Mouse (Mus musculus) layer of hippocampus, adult 11-12 months (tissue): ENCODE measurements at regions not wholly inside any gene's neighbourhood (a gene's known extent, or its start where the extent isn't known, plus 50 kb on each side); places are given as distances from the start of the nearest gene placed in this dataset.
"Not testable (repeated sequence)": the region's sequence is repeated elsewhere in the genome, so short reads cannot be mapped to it uniquely, and the experiment has no call there.

ENCODE experiments used
- DNase-seq: peaks from one replicate; pipeline ENCODE4 v3.0.0; 2022; ENCODE audit warnings: low spot score

DNA sequence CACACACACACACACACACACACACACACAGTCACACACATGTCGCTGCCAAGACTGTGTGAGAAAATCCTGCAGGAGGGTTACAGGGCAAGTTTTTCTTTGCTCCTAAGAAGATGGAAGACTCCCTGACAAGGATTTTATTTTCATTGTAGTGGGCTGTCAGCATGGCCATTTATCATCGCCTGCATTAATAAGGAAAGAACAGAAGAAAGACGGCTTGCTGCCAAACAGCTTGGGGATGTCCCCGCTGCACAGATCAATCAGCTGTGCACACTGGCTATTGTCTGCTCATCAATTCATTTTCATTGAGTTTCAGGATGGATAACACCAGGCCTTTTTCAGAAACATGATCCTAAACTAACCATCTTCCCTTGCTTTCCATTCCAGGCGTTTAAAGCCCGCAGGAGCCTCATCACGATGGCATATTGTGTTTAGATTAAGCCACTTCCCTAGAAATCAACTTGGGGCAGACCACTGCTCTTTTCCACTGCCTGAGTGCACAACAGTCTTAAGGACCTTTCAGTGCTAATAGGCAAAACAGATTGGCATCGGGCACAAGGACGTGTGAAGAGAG is 213.1 kb upstream of the Crbn start:
- DNase-seq: no peak

DNA sequence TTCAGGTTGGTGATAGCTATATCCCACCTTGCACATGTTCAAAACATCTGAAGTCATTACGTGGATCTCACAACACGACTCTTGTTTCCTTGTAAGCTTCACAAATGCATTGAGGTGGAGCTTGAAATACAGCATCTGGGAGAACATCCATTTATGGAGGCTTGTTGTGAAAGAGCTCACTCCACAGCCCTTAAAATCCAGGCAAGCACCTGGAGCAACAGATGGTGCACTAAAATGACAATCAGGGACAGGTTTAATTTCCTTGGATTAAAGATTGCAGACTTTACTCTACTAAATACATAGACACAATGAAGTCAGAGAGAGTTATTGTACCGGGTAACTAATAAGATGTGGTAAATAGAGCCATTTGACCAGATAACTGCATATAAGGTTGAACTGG is 219.2 kb upstream of the Crbn start:
- peak; percentile 9 for DNase-seq

DNA sequence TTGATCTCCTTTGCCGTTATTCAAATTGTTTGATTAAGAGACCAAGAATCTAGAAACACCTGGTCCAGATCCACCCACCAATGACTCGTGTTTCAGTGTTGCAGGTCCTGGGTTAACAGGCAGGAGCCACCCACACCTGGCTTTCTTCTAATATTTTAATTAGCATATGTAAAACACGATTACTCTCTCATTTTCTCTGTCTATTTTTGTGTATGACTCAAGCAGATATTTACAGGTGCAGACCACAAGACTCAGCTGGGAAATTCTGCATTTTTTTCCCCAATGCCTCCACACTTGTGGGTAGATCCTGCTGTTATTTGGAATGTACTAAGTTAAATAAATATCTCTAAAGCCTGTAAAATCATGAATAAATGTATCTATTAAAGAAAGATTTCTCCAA is 245.3 kb upstream of the Crbn start:
- DNase-seq: peak; percentile 10

DNA sequence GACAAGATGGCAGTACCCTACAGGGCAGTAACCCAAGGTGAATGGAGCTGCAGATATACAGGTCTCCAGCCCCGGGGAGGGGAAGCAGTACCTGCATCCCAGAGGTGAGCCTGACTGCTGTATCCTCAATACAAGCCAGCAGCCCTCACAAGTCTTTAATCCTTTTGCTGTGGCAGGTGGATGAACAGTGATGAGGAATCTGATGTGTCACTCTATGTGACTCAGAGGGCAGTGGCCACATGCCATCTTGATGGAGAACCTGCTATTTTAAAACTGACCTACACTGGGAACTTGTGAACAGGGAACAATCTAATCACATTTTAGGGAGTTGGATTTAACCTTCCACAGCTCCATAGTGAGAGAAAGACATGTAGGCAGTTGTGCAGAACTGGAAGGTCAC is 251.7 kb upstream of the Crbn start:
- DNase-seq: no peak

DNA sequence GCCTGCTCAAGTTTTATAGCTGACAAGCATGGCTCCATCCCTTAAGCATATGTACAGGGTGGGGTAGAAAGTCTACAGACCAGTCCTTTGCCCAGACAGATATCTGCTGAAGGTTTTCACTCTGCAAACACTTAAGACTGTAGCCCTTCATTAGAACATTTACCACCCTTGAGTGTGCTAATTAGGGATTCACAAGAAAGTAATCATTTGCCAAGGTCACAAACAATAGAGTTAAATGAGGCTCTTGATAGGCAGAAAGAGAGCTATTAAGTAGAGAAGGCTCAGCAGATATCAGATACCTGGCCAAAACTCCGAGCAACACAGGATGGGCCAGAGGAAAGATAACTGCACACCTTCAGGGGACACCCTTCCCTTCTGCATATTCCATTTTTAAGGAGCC is 252.3 kb upstream of the Crbn start:
- DNase-seq: no peak

DNA sequence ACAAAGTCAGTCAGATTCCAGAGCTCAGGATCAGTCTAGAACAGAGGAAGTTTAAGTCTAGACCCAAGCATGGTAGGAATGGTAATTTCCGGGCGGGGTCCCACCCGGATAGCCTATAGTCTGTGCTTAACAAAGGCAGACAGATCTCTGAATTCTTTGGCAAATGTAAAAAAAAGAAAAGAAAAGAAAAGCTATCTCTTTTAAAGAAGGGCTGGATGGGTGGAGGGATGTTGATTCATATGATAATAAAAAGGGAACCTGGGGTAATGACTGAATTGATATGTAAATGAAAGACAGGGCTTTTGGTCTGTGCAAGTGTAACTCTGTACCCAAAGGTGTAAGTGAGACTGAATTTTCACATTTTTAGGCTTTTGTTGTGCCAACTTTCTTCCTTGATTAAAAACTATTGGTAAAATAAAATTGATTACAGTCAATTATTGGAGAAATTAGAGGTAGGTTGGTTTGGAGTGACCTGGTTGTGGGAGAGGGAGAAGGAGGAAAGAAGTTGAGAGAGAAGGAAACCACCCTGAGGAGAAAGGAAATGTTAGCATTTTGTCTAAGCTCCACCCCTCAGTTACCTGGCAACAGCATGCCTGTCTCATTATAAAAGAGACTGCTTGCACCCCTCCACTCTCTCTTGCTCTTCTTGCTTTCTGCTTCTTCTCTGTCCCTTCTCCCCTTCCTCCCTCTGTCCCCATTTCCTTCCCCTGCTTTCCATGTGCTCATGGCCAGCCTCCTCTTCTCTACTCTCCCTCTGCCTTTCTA is 259.3 kb upstream of the Crbn start:
- DNase-seq: no peak

DNA sequence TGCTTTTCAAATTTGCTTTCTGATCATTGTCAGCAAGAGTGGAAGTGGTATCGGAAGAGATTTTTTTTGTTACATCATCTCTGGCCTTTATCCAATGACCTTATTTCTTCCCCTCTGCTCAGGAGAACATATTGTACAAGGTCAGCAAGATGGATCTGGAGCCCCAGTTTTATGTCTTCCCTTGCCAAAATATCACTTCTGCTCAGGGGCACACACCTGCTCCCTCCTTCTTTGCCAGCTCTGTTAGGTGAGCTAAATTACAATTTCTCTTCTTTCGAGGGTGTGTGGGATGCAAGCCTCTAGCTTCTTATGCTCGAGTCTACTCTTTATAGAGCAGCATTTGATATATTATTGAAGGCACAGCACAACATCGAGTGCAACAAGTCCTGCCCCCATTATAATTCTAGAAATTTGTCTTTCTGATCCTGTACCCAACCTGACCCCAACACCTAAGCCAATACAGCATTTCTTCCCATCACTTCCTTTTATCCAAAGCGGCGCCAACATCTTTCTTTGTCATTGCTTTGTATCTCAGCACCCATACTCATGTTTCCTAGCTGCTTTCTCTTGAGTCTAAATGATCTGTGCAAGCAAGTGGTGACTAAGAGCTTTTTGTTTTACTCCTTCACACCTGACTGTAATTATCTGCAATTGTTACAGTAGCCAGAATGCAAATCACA is 263.1 kb upstream of the Crbn start:
- DNase-seq: no peak

DNA sequence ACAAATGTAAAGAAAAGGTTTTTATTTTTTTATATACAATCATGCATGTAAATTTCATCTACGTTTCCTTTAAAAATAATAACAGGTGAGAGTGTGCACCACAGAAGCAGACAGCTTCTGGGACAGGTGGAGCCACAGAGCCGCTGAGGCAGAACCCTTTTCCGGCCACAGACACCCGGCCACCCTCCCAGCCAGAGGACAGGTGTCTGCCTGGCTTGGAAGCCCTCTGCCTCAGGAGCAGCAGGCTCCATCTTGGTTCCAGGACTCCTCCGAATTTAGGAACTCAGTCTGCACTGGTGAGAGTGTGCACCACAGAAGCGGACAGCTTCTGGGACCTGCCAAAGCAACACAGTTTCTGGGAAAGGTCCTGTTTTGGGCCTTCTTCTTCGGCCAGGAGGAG is 270.6 kb upstream of the Crbn start:
- no peak for DNase-seq

DNA sequence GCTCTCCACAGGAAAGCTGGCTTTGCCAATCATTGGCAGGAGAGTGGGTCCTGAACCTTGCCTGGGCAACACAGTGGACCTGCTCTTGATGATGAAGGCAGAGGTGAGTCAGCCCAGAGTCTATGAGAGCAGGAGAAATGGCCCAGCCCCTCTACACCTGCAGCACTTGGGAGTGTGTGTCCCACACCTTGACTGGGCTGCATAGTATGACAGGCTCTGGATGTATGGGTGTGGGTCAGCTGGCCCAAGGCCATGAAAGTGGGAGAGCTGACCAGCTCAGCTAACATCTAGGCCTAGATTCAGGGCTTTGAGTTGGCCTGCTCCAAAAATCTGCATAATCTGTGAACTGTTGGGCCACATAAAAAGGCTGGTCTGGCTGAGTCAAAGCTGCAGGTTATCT is 292.7 kb upstream of the Crbn start:
- DNase-seq: no peak

DNA sequence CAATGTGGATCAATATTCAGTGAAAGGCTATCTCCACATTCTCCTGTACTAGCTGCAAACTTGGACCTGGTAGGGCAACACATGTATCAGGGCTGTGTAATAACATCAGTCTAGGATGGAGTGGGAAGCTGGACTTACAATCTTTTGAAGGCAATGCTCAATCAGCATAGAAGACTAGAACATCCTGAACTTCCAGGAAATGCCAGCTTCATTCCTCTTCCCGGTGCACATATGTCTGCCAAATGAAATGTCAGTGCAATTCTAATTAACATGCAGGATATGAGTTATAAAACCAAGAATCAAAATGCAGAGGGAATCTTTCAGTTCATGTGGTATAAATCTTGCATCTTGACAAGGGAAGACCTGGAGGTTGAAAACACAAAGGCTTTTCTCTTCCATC is 328.8 kb upstream of the Crbn start:
- DNase-seq: peak; percentile 19

DNA sequence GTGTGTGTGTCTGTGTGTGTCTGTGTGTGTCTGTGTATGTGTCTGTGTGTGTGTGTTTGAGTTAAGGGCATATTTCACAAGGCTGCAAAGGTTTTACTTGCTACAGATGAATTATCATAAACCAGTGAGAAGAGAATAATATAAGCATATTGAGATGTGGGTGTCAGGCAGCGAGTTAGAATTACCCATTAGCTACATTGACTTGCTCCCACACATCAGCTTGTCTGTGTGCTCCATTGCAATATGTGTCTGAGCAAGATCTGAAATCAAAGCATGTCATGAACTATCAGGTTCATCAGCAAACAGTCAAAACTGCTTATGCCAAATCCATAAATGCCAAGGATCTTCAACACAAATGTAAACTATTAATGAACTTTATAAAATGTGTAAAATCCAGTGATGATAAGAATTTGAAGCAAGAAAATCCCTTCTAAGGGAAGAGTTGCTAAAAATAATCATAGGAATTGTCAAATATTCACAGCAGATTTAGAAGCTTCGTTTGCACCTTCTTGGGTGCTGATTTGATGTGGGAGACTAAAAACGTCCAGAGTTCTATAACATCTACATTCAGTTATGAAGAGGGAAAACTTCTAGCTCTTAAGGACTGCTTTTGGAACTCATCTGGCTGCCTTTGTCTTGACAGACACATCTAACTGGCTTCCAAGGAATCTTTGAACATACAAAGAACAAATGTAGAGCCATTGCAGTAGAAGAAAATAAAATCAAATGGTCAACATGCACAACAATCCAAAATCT is 361.7 kb upstream of the Lrrn1 start:
- peak; percentile 33 for DNase-seq

DNA sequence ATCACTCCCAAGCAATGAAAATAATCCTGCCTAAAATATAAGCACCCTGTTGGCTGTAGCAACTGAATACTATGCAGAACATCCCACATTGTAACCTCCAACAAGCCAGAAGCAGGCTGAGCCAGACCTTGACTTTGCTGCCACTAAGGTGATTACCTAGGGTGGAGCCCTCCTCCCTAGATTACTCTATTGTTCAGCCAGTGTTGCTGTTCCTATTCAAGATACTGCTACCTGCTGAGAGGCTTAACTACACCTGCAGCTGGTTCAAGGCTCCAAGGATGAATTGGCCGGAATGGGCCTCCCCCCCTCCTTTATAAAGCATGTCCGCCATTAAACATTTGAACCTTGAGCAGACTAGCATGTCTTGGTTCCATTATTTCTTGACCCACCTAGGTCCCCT is 311.3 kb upstream of the Lrrn1 start:
- DNase-seq: no peak

DNA sequence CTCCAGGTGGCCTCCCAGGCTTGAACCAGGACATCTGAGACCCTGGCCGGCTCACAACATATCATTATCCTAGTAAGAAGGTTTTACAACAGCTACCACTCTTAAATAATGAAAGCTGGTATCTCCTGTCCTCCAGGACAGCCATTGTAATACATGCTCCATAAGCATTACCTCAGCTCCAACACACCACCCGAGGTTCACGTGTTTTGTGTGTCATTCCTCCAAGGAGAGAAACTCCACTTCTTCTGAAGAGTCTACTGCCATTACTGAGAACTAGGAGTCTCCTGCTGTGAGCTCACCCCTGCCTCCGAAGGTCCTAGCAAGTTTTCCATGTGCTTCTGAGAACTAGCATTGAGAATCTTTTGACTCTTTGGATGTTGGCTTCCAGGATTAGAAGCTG is 310.8 kb upstream of the Lrrn1 start:
- DNase-seq: no peak

DNA sequence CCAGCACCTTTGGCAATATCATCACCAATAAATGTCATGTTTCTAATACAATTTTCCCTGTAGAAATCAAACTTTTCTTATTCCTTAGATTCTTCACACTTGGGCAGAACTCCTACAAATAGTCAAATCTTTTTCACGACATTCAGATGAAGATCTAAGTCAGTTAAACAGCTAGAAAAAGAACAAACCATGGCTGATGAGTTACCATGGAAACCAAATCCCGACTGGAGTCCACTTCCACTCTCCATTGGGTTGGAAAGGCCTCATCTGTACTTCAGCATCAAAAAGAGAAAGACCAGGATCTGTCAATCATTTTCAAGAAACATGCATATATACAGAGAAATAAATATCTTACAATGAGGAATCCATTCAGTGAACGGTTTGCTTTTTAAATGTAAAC is 307.0 kb upstream of the Lrrn1 start:
- DNase-seq: no peak

DNA sequence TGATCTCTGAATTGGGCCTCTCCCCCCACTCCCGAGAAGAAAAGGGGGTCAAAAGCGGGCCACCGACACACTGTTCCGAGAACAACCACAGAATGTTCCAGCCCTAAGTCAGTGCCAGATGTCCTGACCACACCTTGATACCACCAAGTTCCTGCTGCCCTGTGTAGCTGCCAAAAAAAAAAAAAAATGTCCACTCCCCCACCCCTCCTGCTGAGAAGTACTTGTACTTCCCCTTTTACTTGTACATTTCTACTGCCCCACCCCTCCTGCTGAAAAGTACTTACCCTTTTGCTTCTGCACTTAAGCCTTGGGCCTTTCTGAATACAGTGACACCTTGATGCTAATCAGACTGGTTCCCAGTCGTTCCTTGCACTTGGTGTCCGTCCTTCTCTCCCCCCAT is 299.7 kb upstream of the Lrrn1 start:
- DNase-seq: not testable (repeated sequence)

DNA sequence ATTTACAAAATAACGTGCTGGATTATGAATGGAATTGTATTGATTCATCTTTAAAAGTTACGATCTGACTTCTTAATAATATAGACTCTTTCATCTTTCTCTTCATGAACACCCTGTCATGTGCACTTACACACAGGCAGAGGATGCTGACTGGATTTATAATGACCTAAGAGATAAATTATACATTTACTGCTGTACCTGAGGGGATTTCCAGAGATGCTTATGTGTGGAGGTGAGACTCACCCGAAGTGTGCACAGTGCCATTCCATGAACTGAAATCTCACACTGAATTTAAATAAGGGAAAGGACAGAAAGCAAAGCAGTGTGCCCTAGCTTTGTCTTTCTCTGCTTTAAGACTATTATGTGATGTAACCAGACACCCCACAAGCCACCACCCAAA is 291.9 kb upstream of the Lrrn1 start:
- DNase-seq: no peak

DNA sequence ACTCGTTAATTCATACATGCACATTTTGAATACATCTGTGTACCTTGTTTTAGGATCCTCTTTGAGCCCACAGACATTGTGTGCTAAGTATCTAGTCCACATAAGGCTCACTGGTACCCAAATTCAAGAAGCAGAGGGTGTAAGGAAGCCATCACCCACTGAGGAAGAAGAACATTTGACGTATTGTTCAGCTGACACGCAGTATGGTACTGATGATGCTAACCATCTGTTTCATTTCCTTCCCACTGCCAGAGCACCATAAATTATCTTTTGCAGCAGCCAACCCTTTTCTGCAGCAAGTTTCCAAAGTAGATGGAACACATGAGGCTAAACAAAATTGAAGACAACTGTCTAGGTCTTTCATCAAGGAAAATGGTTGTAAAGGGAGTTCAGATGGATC is 285.6 kb upstream of the Lrrn1 start:
- peak; percentile 37 for DNase-seq

DNA sequence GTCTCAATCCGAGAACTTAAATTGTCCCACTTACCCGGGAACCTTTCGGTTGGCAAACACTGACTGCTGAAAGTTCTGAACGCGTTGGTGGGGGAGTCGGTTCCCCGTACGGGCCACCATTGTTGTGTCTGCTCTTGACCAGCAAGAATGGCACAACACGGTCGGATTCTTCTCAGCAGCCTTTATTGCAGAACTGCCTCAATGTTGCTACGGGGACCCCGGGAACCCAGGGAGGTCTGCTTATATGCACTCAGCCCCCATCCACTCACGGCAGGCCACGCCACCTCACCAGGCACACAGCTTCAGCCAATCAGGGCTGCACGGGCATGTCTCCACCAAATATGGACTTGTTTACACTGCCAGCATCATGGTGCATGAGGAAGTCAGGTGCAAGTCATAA is 249.2 kb upstream of the Lrrn1 start:
- DNase-seq: no peak

DNA sequence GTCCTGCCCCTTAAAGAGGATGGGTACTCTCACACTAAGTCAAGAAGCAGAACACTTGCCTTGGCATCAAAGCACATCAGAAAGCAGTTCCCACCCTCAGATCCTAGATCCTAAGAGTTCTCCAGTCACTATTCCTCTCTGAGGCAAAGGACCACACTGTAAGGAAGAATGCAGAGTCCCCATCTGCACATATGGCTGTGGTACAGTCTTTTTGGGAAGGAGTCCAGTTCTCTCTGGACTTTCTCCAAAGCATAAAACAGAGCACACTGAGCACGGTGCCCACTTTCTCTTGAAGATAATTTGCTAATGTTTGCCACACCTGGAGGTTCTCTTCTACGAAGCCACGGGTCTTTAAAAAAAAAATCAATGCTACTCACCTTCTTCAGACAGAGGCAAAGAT is 238.7 kb upstream of the Lrrn1 start:
- peak; percentile 28 for DNase-seq

DNA sequence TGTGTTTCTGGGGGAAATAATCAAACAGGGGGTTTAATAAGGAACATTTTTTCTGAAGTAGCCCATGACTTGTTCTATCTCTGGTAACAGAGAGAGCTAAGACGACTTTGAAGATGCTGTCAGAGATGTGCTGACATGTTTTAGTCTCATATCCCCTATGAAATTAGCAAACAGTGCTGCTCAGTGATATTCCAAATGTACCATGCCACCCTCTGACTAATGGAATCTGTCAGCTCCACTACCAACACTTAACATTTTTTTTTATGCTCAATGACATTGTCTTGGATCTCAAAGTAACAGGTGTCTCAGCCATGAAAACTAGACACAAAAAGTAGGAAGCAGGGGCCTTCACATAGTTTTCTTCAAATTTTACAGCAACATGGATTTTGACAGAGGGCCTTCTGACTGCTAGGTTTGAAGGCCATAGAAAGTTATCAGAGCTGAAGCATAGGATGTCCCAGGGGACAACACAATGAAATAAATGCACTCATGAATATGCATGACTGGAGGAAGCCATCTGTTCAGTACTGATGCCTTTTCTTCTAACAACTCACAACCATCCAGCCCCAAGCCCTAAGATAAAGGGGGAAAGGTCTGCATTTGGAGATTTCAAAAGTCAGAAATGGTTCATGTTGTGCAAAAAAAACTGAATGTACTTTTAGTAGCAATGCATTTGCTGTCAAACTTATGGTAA is 225.7 kb upstream of the Lrrn1 start:
- DNase-seq: no peak

DNA sequence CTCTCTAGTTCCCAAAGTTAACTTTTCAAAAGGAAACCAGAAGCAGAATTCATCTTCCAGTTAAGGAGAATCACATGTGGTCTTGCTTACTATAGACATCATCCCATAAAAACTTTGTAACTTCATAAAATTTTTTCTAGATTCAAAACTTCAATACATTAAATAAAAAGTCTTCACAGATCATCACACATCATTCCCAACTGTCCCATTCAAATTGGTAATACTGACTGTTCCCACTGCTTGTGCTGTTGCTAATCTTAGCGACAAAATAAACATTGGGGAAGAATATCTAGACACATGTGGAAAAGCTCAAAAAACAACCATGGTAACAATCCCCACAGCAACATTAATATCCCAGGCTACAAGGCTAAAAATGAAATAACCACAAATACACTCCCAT is 210.0 kb upstream of the Lrrn1 start:
- no peak for DNase-seq

DNA sequence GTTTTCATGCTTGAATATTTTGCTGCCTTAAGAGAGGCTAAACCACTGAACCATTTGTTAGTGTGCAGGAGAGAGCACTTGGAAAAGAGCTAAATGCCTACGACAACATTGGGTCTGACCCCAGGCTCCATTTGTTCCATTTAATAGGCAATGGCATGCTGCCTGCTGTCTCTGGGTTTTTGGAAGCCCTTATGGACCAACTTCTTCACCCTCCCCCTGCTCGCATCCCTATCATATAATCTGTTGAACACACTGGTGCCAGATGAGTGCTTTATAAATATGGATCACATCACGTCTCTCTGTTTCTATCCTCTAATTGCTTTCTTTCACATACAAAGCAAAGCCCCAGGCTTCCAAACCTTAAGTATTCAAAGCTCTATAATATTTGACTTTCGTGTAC is 179.1 kb upstream of the Lrrn1 start:
- no peak for DNase-seq
